Mouse (Mus musculus) spleen, postnatal 10 days (tissue): Measurements from ENCODE around the gene Slc38a10.

Source experiments
- DNase-seq, 2 experiments: peaks; one replicate each; pipeline ENCODE4 v3.0.0; 2021 to 2022; ENCODE audit warnings: low spot score in 2 of 2

The Slc38a10 gene

GRCm38 (mm10) chr11:120151113-120151494 lies at the start of gene Slc38a10:
TSS of gene Slc38a10 (minus strand) at chr11:120151346.
- peak; percentile 96 to 100 for DNase-seq

GRCm38 (mm10) chr11:120200621-120201020 lies 49.5 kb upstream of the Slc38a10 start:
- no peak for DNase-seq

GRCm38 (mm10) chr11:120199766-120200165 lies 48.6 kb upstream of the Slc38a10 start:
- DNase-seq: no peak

- no peak for DNase-seq
These were observed 47.7 kb upstream of the Slc38a10 start for GRCm38 (mm10) chr11:120198831-120199230.

- DNase-seq: no peak
These were observed 39.6 kb upstream of the Slc38a10 start for GRCm38 (mm10) chr11:120190526-120191412.

GRCm38 (mm10) chr11:120189459-120190312 lies 38.5 kb upstream of the Slc38a10 start:
- DNase-seq: peak; percentile 67 to 89

GRCm38 (mm10) chr11:120188481-120189441 lies 37.6 kb upstream of the Slc38a10 start:
- no peak for DNase-seq

- DNase-seq: no peak
These were observed 36.9 kb upstream of the Slc38a10 start for GRCm38 (mm10) chr11:120188102-120188480.

GRCm38 (mm10) chr11:120187236-120188101 lies 36.3 kb upstream of the Slc38a10 start:
- no peak for DNase-seq

GRCm38 (mm10) chr11:120186821-120187235 lies 35.7 kb upstream of the Slc38a10 start:
- no peak for DNase-seq

GRCm38 (mm10) chr11:120186145-120186740 lies 35.1 kb upstream of the Slc38a10 start:
- DNase-seq: no peak

- DNase-seq: no peak
These were observed 34.4 kb upstream of the Slc38a10 start for GRCm38 (mm10) chr11:120185316-120186141.

GRCm38 (mm10) chr11:120184371-120185315 lies 33.5 kb upstream of the Slc38a10 start:
- DNase-seq: no peak

- DNase-seq: no peak
These were observed 32.6 kb upstream of the Slc38a10 start for GRCm38 (mm10) chr11:120183708-120184107.

GRCm38 (mm10) chr11:120183180-120183579 lies 32.0 kb upstream of the Slc38a10 start:
- DNase-seq: no peak

GRCm38 (mm10) chr11:120182396-120183030 lies 31.4 kb upstream of the Slc38a10 start:
- DNase-seq: no peak

- DNase-seq: no peak
These were observed 30.2 kb upstream of the Slc38a10 start for GRCm38 (mm10) chr11:120181379-120181778.
